Mouse (Mus musculus): ENCODE results near the gene Grk6. TPM values are rescaled to one million over a fixed set of nuclear protein-coding genes. Genes with fewer than 3 reads are reported as not detected.
A peak's percentile ranks its signal among the peaks of the same experiment; 100 is the strongest.

Grk6 gene
- polyA plus RNA-seq, 1 experiment: 8.4 TPM

DNA sequence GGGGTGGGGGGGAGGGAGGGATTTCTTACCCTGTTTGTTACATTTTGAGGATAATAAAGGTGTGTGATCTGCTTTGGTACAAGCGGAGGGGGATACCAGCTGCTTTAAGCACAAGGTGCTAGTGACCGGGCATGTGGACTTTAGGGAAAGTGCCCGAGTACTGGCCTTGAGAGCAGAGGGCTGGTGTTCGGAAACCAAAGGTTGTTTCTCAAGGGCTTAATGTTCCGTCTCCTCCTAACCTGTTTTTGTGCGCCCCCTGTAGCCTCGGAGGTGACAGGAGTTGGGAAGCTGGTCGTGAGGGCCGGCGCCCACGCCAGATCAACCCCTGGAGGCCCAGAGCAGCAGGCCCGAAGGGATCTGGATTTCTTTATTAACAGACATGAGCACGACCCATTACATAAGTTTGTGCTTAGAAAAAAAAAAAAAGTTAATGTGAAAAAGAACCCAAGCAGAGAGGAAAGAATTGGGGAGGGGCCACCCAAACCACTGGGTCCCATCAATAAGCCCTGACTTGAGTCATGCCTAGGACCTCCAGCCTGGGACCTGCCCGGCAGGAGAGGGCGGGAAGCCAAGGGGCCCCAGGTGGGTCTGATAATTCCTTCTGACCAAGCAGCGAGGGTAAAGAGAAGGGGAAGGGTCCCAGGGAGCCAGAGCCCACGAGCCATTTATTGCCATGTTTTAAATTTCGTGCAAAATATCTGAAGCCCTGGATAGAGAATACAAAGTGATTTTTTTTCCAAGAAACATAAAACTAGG is 28.4 kb downstream of the Grk6 start:
- no peak overlapping the region; the same call in 1 of the 2 replicates for H3K27ac ChIP-seq (ENCODE audit: control insufficient read depth, insufficient read depth, low read depth, low read length)
- no peaks in the 10 kb centered on the region for H3K36me3 ChIP-seq (ENCODE audit: control insufficient read depth, insufficient read depth, low read length)
- peaks cover 53% of the 10 kb centered on the region for H3K4me1 ChIP-seq (ENCODE audit: control insufficient read depth, insufficient read depth, low read length)
- peak overlapping the region; percentile 82 for H3K4me3 ChIP-seq (ENCODE audit: control insufficient read depth, low read depth, low read length)
- no peaks in the 10 kb centered on the region for H3K27me3 ChIP-seq (ENCODE audit: control insufficient read depth, insufficient read depth, low read length)
- TF ChIP-seq POLR2A (IDR thresholded peaks at IDR 0.05; ENCODE audit: control insufficient read depth, low read depth, low read length) (no peak), CTCF (IDR thresholded peaks at IDR 0.05; ENCODE audit: control insufficient read depth, insufficient read depth, insufficient replicate concordance, low read depth, low read length) (no peak)

DNA sequence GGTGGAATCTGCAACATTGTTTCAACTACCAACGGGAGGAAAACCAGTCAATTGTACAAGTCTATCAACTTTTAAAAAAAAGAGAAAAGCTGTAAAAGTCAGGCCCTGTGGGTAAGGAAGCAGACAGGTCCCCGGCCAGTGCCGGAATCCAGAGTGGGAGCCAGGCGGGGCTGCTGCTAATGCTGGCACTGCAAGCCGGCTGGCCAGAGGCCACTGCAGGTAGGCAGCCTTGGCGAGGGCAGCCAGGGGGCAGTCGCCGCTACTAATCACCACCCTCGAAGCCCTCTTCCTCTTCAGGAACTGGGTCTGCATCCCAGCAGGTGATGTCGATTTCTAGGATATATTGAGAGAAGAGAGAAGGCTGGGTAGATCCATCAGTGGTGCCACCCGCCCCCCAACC is 29.1 kb downstream of the Grk6 start:
- H3K27ac ChIP-seq (ENCODE audit: control insufficient read depth, insufficient read depth, low read depth, low read length): peak overlapping the region; percentile 76
- peak overlapping the region; percentile 73 for H3K4me3 ChIP-seq (ENCODE audit: control insufficient read depth, low read depth, low read length)
- H3K36me3 ChIP-seq (ENCODE audit: control insufficient read depth, insufficient read depth, low read length): no peaks in the 10 kb centered on the region
- TF ChIP-seq POLR2A (IDR thresholded peaks at IDR 0.05; ENCODE audit: control insufficient read depth, low read depth, low read length) (no peak), CTCF (IDR thresholded peaks at IDR 0.05; ENCODE audit: control insufficient read depth, insufficient read depth, insufficient replicate concordance, low read depth, low read length) (no peak)
- no peaks in the 10 kb centered on the region for H3K27me3 ChIP-seq (ENCODE audit: control insufficient read depth, insufficient read depth, low read length)
- H3K4me1 ChIP-seq (ENCODE audit: control insufficient read depth, insufficient read depth, low read length): peaks cover 55% of the 10 kb centered on the region

DNA sequence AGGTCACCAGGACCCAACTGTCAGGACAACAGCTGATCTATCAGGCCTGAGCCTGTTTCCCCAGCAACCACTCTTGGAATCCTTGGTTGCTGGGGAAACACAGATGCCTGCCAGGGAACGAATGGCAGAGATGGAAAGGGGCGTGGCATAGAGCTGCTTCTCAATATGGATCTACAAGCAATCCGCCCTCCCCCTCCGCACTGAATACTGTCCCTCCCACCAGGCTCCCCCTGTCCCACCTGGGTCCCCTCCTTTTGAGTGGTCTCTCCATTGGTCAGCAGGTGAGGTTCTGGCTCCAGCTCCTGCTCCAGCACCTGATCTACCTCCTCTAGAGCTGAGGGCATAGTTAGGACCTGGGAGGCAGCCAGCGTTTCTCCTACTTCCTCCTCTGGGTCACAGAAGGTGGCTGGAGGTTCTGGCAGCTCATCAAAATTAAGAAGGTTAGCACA is 29.8 kb downstream of the Grk6 start:
- H3K36me3 ChIP-seq (ENCODE audit: control insufficient read depth, insufficient read depth, low read length): no peaks in the 10 kb centered on the region
- peaks cover 53% of the 10 kb centered on the region for H3K4me1 ChIP-seq (ENCODE audit: control insufficient read depth, insufficient read depth, low read length)

GRCm38 (mm10) chr13:55475750-55476149 is 30.9 kb downstream of the Grk6 start:
- Histone ChIP-seq H3K4me3 (ENCODE audit: control insufficient read depth, low read depth, low read length) (no peak overlapping the region), H3K27ac (ENCODE audit: control insufficient read depth, insufficient read depth, low read depth, low read length) (no peak overlapping the region), H3K36me3 (ENCODE audit: control insufficient read depth, insufficient read depth, low read length) (no peaks in the 10 kb centered on the region), H3K4me1 (ENCODE audit: control insufficient read depth, insufficient read depth, low read length) (peaks cover 49% of the 10 kb centered on the region), H3K27me3 (ENCODE audit: control insufficient read depth, insufficient read depth, low read length) (no peaks in the 10 kb centered on the region)
- TF ChIP-seq CTCF (IDR thresholded peaks at IDR 0.05; ENCODE audit: control insufficient read depth, insufficient read depth, insufficient replicate concordance, low read depth, low read length) (no peak), POLR2A (IDR thresholded peaks at IDR 0.05; ENCODE audit: control insufficient read depth, low read depth, low read length) (no peak)

More for the DNA sequence above, 29.8 kb downstream of the Grk6 start:
- Histone ChIP-seq H3K27me3 (ENCODE audit: control insufficient read depth, insufficient read depth, low read length) (no peaks in the 10 kb centered on the region), H3K4me3 (ENCODE audit: control insufficient read depth, low read depth, low read length) (peak overlapping the region; percentile 73), H3K27ac (ENCODE audit: control insufficient read depth, insufficient read depth, low read depth, low read length) (peak overlapping the region; percentile 76)
- TF ChIP-seq CTCF (IDR thresholded peaks at IDR 0.05; ENCODE audit: control insufficient read depth, insufficient read depth, insufficient replicate concordance, low read depth, low read length) (no peak), POLR2A (IDR thresholded peaks at IDR 0.05; ENCODE audit: control insufficient read depth, low read depth, low read length) (no peak; the same call in 1 of the 2 replicates)

- Histone ChIP-seq H3K4me3 (ENCODE audit: control insufficient read depth, low read depth, low read length) (peak overlapping the region; percentile 5; the same call in 1 of the 2 replicates), H3K27ac (ENCODE audit: control insufficient read depth, insufficient read depth, low read depth, low read length) (no peak overlapping the region), H3K36me3 (ENCODE audit: control insufficient read depth, insufficient read depth, low read length) (no peaks in the 10 kb centered on the region), H3K4me1 (ENCODE audit: control insufficient read depth, insufficient read depth, low read length) (peaks cover 44% of the 10 kb centered on the region), H3K27me3 (ENCODE audit: control insufficient read depth, insufficient read depth, low read length) (no peaks in the 10 kb centered on the region)
- no peak for TF ChIP-seq POLR2A (IDR thresholded peaks at IDR 0.05; ENCODE audit: control insufficient read depth, low read depth, low read length)
Observed at GRCm38 (mm10) chr13:55476256-55476655, 31.4 kb downstream of the Grk6 start.

GRCm38 (mm10) chr13:55477492-55477891 is 32.6 kb downstream of the Grk6 start:
- Histone ChIP-seq H3K27me3 (ENCODE audit: control insufficient read depth, insufficient read depth, low read length) (no peaks in the 10 kb centered on the region), H3K4me1 (ENCODE audit: control insufficient read depth, insufficient read depth, low read length) (peaks cover 42% of the 10 kb centered on the region), H3K36me3 (ENCODE audit: control insufficient read depth, insufficient read depth, low read length) (no peaks in the 10 kb centered on the region), H3K27ac (ENCODE audit: control insufficient read depth, insufficient read depth, low read depth, low read length) (no peak overlapping the region), H3K4me3 (ENCODE audit: control insufficient read depth, low read depth, low read length) (no peak overlapping the region)
- no peak for TF ChIP-seq POLR2A (IDR thresholded peaks at IDR 0.05; ENCODE audit: control insufficient read depth, low read depth, low read length)
- TF ChIP-seq CTCF (IDR thresholded peaks at IDR 0.05; ENCODE audit: control insufficient read depth, insufficient read depth, insufficient replicate concordance, low read depth, low read length): no peak

GRCm38 (mm10) chr13:55478036-55478435 is 33.2 kb downstream of the Grk6 start:
- TF ChIP-seq POLR2A (IDR thresholded peaks at IDR 0.05; ENCODE audit: control insufficient read depth, low read depth, low read length) (no peak), CTCF (IDR thresholded peaks at IDR 0.05; ENCODE audit: control insufficient read depth, insufficient read depth, insufficient replicate concordance, low read depth, low read length) (peak; percentile 60; the same call in 1 of the 2 replicates)
- Histone ChIP-seq H3K36me3 (ENCODE audit: control insufficient read depth, insufficient read depth, low read length) (no peaks in the 10 kb centered on the region), H3K27me3 (ENCODE audit: control insufficient read depth, insufficient read depth, low read length) (no peaks in the 10 kb centered on the region), H3K4me3 (ENCODE audit: control insufficient read depth, low read depth, low read length) (no peak overlapping the region), H3K4me1 (ENCODE audit: control insufficient read depth, insufficient read depth, low read length) (peaks cover 43% of the 10 kb centered on the region), H3K27ac (ENCODE audit: control insufficient read depth, insufficient read depth, low read depth, low read length) (no peak overlapping the region)

All from testis, adult 2 months (tissue).